Mouse (Mus musculus) brain, embryonic 18.5 days (tissue): ENCODE measurements around the gene Gm13119.
"Not testable (repeated sequence)": the region's sequence is repeated elsewhere in the genome, so short reads cannot be mapped to it uniquely, and the experiment has no call there.

Source experiments
- DNase-seq: peaks from one replicate; pipeline ENCODE4 v3.0.0-alpha.2; 2012; ENCODE audit warnings: low read depth, low spot score

The Gm13119 gene

DNA sequence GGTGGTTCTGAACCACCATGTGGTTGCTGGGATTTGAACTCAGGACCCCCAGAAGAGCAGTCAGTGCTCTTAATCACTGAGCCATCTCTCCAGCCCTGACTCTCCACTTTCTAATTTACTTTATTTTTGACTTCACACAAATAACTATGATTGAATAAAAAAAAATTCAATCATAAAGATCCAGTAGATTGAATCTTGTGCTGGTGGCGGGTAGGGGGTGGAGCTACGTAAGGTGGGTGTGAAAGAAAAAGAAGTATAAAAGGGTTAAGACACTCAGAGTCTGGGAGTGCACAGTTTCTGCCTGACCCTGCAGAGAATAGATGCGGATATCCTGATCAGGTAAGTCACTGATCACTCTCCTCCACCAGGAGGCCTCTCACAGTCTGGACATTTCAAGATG is at the start of gene Gm13119:
Gene Gm13119, plus strand, starts transcription at position 301 of the 400 bp plus-strand sequence.
- DNase-seq = not testable (repeated sequence)

DNA sequence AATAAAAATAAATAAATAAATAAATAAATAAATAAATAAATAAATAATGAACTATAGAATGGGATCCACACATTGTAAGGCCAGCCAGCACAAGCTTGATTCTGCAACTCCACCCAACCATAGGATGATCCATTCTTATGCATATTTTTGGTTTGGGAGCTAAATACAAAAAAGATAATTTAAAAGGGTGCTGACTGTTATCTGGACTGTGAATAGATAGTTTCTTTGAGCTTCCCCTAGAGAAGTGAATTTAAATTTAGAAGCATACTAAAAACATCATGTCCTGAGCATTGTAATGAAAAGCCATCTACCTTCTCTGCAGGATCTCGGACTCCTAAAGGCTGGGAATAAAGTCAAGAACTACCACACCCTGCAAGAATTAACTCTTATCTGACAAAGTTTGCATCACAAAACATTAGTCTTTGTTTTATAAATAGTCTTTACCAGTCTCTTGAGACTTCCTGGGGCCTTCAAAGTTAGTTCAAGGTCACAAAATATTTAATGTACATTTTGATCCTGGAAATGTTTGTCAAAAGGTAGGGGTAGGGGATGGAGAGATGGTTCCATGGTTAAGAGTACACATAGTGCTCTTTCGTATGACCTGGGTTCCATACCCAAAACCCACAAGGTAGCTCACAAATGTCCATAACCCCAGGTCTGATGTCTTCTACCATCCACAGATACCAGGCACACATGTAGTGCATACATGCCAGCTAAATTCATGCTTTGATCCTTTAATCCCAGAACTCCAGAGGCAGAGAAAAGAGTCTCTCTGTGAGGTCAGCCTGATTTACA is 44.9 kb upstream of the Gm13119 start:
- not testable (repeated sequence) for DNase-seq

DNA sequence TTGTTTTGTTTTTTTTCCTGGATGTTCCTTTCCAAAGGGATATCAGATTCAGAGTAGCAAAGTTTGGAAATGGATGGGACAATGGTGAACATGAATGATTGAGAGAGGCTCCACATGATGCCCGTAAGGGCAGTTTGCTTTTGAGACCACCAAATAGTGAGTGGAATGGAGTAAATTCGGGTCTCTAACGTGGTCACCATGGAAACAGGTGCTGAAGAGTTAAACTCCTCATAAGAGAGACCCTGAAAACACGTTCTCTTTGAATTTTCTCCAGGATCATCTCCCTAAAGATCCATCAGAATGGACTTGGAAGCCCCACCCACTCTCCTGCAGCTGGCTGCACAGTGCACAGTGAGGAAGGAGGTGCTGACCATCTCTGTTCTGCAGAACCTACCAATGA is 27.8 kb upstream of the Gm13119 start, which contains the start of gene Gm13128:
Gene Gm13128, plus strand, starts transcription at position 301 of the 400 bp plus-strand sequence.
- DNase-seq = not testable (repeated sequence)

DNA sequence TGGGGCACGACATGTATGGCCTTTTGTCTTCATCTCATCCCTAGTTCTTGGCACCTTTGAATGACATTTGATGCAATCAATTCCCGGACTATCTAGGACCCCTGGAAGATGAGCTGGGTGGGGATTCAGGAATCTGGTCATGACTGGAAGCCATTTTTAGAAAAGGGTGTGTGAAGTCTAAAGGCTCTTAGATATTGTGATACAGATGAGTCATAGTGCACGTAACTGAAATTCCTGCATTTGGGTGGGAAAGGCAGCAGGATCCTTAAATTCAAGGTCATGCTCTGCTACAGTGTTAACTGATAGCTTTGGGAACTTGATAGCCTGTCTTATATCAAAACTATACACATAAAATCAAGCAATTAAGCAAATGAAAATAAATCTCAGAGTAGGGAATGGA is 21.9 kb upstream of the Gm13119 start:
- DNase-seq = not testable (repeated sequence)

DNA sequence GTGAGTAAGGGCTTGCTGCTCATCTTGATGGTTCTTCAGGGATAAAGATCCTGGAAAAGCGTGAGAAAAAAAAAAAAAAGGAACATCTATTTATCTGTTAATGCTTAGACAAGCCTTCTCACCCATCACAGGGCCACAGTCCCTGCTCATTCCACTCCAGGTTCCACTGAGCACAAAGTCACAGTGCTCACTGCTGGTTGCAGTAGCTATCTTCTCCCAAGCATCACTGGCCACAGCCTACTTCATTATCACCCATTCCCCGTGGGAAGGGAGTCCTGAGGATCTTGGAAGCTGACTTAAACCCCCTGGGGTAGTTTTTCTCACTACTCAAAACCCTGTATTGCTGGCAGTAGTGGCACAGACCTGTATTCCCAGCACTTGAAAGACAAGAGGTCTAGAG is 20.2 kb downstream of the Gm13119 start, which contains the start of gene Pramef20:
Gene Pramef20, minus strand, starts transcription at position 23 of the 400 bp plus-strand sequence.
- DNase-seq = no peak

DNA sequence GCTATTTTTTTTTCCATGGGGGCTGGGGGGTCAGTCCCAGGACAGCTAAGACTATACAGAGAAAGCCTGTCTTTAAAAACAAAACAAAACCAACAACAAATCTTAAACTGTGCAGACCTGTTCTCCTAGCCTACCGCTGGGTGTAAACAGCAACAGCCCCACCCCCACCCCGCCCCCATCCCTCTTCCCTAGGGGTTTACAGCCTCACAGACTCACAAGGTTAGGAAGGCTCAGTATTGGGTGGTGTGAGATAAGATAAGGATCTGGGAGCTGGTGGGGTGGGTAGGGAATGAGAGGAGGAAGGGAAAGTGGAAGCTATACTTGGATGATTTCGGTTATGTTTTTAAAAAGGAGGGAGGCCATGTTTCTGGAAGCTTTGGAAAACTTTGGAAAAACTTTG is 38.6 kb downstream of the Gm13119 start:
- DNase-seq = no peak

DNA sequence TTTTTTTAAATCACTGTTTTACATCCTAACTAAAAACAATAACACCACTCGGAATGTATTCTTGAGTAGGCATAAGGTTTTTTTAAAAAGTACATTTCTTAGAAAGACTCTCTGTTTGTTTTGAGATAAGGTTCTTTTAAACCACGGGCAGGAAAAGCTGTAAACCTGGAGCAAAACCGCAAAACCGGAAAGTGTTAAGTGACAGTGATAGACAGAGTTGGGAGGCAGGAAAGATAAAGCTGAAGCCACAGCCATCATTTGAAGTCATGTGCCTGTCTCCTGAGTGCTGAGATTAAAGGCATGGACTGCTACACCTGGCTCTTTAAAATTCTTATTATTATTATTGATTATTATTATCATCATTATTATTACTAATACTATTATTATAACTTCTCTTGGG is 45.0 kb downstream of the Gm13119 start:
- no peak for DNase-seq

DNA sequence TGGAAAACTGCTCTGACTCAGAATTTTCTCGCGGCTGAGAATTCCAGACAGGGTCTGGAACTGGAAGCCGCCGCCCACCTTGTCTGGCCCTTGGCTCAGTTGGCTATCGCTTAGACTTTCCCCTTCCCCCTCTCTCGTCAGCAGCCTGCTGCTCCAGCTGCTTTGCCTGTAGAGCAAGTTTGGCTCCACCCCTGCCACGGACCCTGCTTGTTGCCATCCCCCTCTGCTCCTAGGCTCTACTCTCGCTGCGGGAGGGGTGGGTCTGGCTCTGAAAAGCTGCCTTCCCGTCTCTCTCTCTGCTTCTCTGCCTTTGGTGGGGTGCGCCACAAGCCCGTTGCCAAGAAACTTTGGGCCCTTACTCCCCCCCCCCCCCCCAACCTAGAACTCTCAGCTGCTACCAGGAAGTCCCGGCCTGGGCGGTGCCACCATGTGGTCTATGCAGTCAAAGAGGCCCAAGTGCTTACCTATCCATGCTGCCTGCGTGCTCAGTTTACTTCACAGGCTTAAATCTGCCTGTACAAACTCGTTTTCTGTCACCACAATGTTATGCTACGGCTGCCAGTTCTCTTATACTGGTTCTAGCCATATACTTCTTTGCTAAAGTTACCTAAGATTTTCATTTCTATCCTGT is 46.8 kb downstream of the Gm13119 start:
- DNase-seq = no peak

DNA sequence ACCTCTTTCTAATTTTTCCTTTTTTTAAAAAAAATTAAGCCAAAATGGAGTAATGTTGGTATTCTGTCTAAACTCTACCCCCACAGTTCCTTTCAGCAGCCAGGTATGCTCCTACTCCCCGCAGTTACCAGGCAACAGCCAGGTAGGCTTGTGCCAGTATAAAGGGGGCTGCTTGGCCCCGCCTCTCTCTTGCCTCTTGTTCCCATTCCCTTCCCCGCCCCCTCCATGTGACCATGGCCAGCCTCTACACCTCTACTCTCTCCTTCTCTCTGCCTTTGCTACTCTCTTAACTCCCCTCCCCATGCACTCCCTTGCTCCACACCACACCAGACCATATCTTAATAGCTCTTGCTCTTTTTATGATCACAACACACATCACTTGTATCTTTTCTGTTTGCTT is 48.5 kb downstream of the Gm13119 start:
- no peak for DNase-seq

DNA sequence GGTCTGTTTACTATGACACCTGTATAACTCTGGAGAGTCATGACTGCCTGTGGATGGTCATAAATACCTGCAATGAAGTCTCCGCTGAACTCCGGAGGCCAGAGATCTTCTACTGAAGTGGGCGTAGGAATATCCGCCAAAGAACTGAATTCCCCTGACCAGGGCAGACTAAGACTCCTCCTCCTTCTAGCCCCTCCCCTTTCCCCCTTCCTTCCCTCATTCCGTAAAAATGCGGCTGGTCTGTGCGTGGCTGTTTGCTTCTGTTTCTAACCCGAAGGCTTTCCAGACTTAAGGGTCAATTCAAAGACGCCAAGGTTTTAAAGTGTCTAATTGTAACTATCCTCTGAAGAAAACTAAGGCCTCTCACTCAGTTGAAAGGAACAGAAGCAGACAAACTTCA is 50.5 kb downstream of the Gm13119 start, which contains the start of gene Pramef12:
Gene Pramef12, minus strand, starts transcription at position 175 of the 400 bp plus-strand sequence.
- DNase-seq = no peak
